9 mouse cellular contexts compared by ENCODE assay signal in genomic region chr6:108444435-108444834, GRCm38 (mm10).
DNase-seq lines count a peak whose midpoint lies in the region.
"Had no signal": no experiment of that assay in that cellular context is flagged by ENCODE, and none has a peak within 500 bp of the region (broad histone marks: within the 10 kb centered on the region; RNA-seq: fewer than 3 reads in every experiment).

No protein-coding gene starts in this region.

- peak; percentile 53 for DNase-seq in adrenal gland, adult 2 months
- DNase-seq in adrenal gland, postnatal 4 days (ENCODE audit: low spot score in 2 of 2) = no peak
- DNase-seq in left cerebral cortex, adult 11 months (ENCODE audit: low spot score) = peak; percentile 53
- no peak for DNase-seq in left cerebral cortex, postnatal 10 days (ENCODE audit: extremely low spot score in 1 of 2, low spot score in 2 of 2)
- peak; percentile 66 to 71 for DNase-seq in frontal cortex, postnatal 36 days (ENCODE audit: low spot score in 2 of 2)
- DNase-seq in right cerebral cortex, postnatal 25 days = peak; percentile 50
- DNase-seq in embryo, embryonic 9.5 days (ENCODE audit: extremely low spot score) = no peak
- no peak for DNase-seq in ovary, postnatal 36 days (ENCODE audit: low spot score)
- DNase-seq: liver, embryonic 13.5 days had no signal

- intact Hi-C loops in left cerebral cortex, postnatal 10 days (cut with DNase I) = no loop called here

Comparison
In these comparisons a context has a peak if more than half of its experiments do, and no peak if none do; other contexts are left out.
1. DNase-seq: peak in adrenal gland, adult 2 months (single experiment), left cerebral cortex, adult 11 months (single experiment), frontal cortex, postnatal 36 days (2 of 2) and right cerebral cortex, postnatal 25 days (single experiment); none in adrenal gland, postnatal 4 days (0 of 2), left cerebral cortex, postnatal 10 days (0 of 2), embryo, embryonic 9.5 days (single experiment) and ovary, postnatal 36 days (single experiment).